Mouse (Mus musculus) stomach, embryonic 15.5 days (tissue): ENCODE measurements around the gene Arhgef16. TPM values are rescaled to one million over a fixed set of nuclear protein-coding genes. Genes with fewer than 3 reads are reported as not detected.
A peak's percentile ranks its signal among the peaks of the same experiment; 100 is the strongest.

ENCODE experiments used
- ATAC-seq: fragments of 200-750 bp; cut with Nextera tagmentation; 2 replicates; pipeline ENCODE4 v1.8.0; 2017; ENCODE audit warnings: low read depth, moderate number of reproducible peaks, moderate TSS enrichment; ENCODE audit not compliant: insufficient read depth, low FRiP score
- H3K27ac ChIP-seq: fragments of 300-500 bp; sonication (generic); 2 replicates; pipeline ENCODE4 v1.5.1; 2015; ENCODE audit warnings: mild to moderate bottlenecking, inconsistent platforms
- H3K27me3 ChIP-seq: fragments of 300-500 bp; sonication (generic); replicated peaks from 2 replicates; pipeline ENCODE4 v1.6.1; 2015; ENCODE audit warnings: inconsistent platforms
- H3K36me3 ChIP-seq: fragments of 300-500 bp; sonication (generic); 2 replicates; pipeline ENCODE4 v1.6.1; 2015; ENCODE audit warnings: inconsistent platforms
- H3K4me1 ChIP-seq: fragments of 300-500 bp; sonication (generic); 2 replicates; pipeline ENCODE4 v1.6.1; 2015; ENCODE audit warnings: inconsistent platforms
- H3K4me2 ChIP-seq: fragments of 300-500 bp; sonication (generic); 2 replicates; pipeline ENCODE4 v1.6.1; 2015; ENCODE audit warnings: mild to moderate bottlenecking, inconsistent platforms
- H3K4me3 ChIP-seq: fragments of 300-500 bp; sonication (generic); replicated peaks from 2 replicates; pipeline ENCODE4 v1.5.1; 2015; ENCODE audit warnings: inconsistent platforms
- H3K9ac ChIP-seq: fragments of 300-500 bp; sonication (generic); 2 replicates; pipeline ENCODE4 v1.6.1; 2015; ENCODE audit warnings: inconsistent platforms
- H3K9me3 ChIP-seq: fragments of 300-500 bp; sonication (generic); 2 replicates; pipeline ENCODE4 v1.6.1; 2016; ENCODE audit warnings: inconsistent platforms
- WGBS: fragments of 180-500 bp; shearing (Covaris S2); methylation state at CpG from one replicate; pipeline ENCODE4 v1.1.7; 2015; 5-methylcytosine and 5-hydroxymethylcytosine counted together
- polyA plus RNA-seq: library from polyadenylated mRNA; unstranded; fragments of >200 nt; fragmentation: Nextera tagmentation; extraction: Ambion mirVana; gene quantifications from 2 replicates; pipeline ENCODE4 v1.2.1, GENCODE M21; 2015

Gene Arhgef16
- polyA plus RNA-seq: 35.9 and 44.0 TPM in 2 replicates

GRCm38 (mm10) chr4:154301466-154301881, at the start of gene Arhgef16:
Gene Arhgef16 (minus strand): TSS chr4:154301676.
- Histone ChIP-seq H3K9me3 (no peaks in the 10 kb centered on the region), H3K4me3 (no peak within 1 kb of the TSS), H3K4me1 (0 out of 2 replicates have a peak, but pooled peaks cover 5% of the 10 kb centered on the region), H3K27ac (no peak within 1 kb of the TSS), H3K27me3 (no peaks in the 10 kb centered on the region), H3K9ac (no peak within 1 kb of the TSS), H3K36me3 (no peaks in the 10 kb centered on the region), H3K4me2 (no peak within 1 kb of the TSS; the same call in 1 of the 2 replicates)
- no peak for ATAC-seq
- WGBS: 22% methylated on average over 7 of the region's 7 CpGs

- Histone ChIP-seq H3K4me1 (peaks cover 23% of the 10 kb centered on the region), H3K27me3 (peaks cover 4% of the 10 kb centered on the region; the same call in 1 of the 2 replicates), H3K9me3 (no peaks in the 10 kb centered on the region), H3K36me3 (no peaks in the 10 kb centered on the region; the same call in 1 of the 2 replicates), H3K27ac (peak overlapping the region; percentile 61), H3K4me3 (no peak overlapping the region), H3K4me2 (no peak overlapping the region; the same call in 1 of the 2 replicates), H3K9ac (no peak overlapping the region)
- ATAC-seq: peak; percentile 70
- 8% methylated on average over 11 of the region's 11 CpGs for WGBS
These were observed 46.8 kb upstream of the Arhgef16 start for GRCm38 (mm10) chr4:154348197-154348786.

GRCm38 (mm10) chr4:154346731-154347522, 45.5 kb upstream of the Arhgef16 start:
- Histone ChIP-seq H3K27ac (no peak overlapping the region), H3K9me3 (no peaks in the 10 kb centered on the region), H3K4me3 (no peak overlapping the region), H3K4me2 (no peak overlapping the region), H3K4me1 (peaks cover 23% of the 10 kb centered on the region), H3K36me3 (no peaks in the 10 kb centered on the region; the same call in 1 of the 2 replicates), H3K9ac (no peak overlapping the region), H3K27me3 (peaks cover 4% of the 10 kb centered on the region; the same call in 1 of the 2 replicates)
- 30% methylated on average over 19 of the region's 19 CpGs for WGBS
- ATAC-seq: no peak

DNA sequence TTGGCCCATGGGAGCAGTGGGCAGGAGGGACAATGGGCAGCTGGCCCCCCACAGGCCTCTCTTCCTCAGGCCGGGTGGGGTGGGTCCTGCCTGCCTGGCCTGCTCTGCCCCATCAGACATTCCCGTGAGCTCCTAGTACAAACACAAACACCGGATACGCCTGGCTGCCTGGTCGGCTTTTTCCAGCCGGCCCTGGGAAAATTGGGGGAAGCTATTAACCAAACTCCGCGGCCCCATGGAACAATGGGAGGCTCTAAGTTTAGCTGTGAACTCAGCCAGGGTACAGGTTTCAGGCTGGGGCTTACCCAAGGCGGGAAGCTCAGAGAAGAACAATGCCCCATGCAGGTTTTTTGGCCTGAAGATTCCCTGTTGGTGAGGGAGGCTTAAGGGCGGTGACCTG, 35.2 kb upstream of the Arhgef16 start:
- 0 out of 2 replicates have a peak, but pooled peaks cover 6% of the 10 kb centered on the region for H3K36me3 ChIP-seq
- H3K27ac ChIP-seq: peak overlapping the region; percentile 11; the same call in 1 of the 2 replicates
- H3K27me3 ChIP-seq: no peaks in the 10 kb centered on the region
- 0 out of 2 replicates have a peak, but pooled peaks cover 5% of the 10 kb centered on the region for H3K4me1 ChIP-seq
- no peak overlapping the region for H3K4me3 ChIP-seq
- no peak overlapping the region for H3K4me2 ChIP-seq
- ATAC-seq: no peak
- no peaks in the 10 kb centered on the region for H3K9me3 ChIP-seq
- WGBS: 28% methylated on average over 10 of the region's 10 CpGs
- H3K9ac ChIP-seq: no peak overlapping the region

- 74% methylated on average over 12 of the region's 12 CpGs for WGBS
- Histone ChIP-seq H3K4me2 (peak within 1 kb of the TSS; percentile 32), H3K36me3 (0 out of 2 replicates have a peak, but pooled peaks cover 3% of the 10 kb centered on the region), H3K9me3 (no peaks in the 10 kb centered on the region), H3K27ac (peak within 1 kb of the TSS; percentile 11; the same call in 1 of the 2 replicates), H3K4me1 (peaks cover 11% of the 10 kb centered on the region; the same call in 1 of the 2 replicates), H3K27me3 (no peaks in the 10 kb centered on the region), H3K4me3 (peak within 1 kb of the TSS; percentile 23), H3K9ac (no peak within 1 kb of the TSS)
- no peak for ATAC-seq
These were observed 34.3 kb upstream of the Arhgef16 start, which contains the start of gene B230104I21Rik for GRCm38 (mm10) chr4:154335761-154336160. Gene B230104I21Rik (plus strand): TSS chr4:154336127.

- Histone ChIP-seq H3K4me1 (peaks cover 11% of the 10 kb centered on the region; the same call in 1 of the 2 replicates), H3K4me2 (peak overlapping the region; percentile 32), H3K9me3 (no peaks in the 10 kb centered on the region), H3K27me3 (no peaks in the 10 kb centered on the region), H3K36me3 (no peaks in the 10 kb centered on the region), H3K9ac (no peak overlapping the region), H3K27ac (no peak overlapping the region), H3K4me3 (peak overlapping the region; percentile 23)
- WGBS: 53% methylated on average over 47 of the region's 48 CpGs
- ATAC-seq: 0 out of 2 replicates have a peak, but pooled peaks have one; percentile 29
These were observed 33.4 kb upstream of the Arhgef16 start for GRCm38 (mm10) chr4:154334699-154335402.

- Histone ChIP-seq H3K9me3 (no peaks in the 10 kb centered on the region), H3K9ac (no peak overlapping the region), H3K4me3 (no peak overlapping the region), H3K4me2 (no peak overlapping the region), H3K27me3 (no peaks in the 10 kb centered on the region), H3K4me1 (peaks cover 15% of the 10 kb centered on the region; the same call in 1 of the 2 replicates), H3K27ac (no peak overlapping the region), H3K36me3 (no peaks in the 10 kb centered on the region)
- no peak for ATAC-seq
- 70% methylated on average over 8 of the region's 8 CpGs for WGBS
These were observed 31.8 kb upstream of the Arhgef16 start for GRCm38 (mm10) chr4:154333300-154333699.

GRCm38 (mm10) chr4:154331271-154331670, 29.8 kb upstream of the Arhgef16 start:
- ATAC-seq: no peak
- WGBS: 39% methylated on average over 12 of the region's 12 CpGs
- H3K4me3 ChIP-seq: no peak overlapping the region
- H3K27me3 ChIP-seq: no peaks in the 10 kb centered on the region
- H3K4me2 ChIP-seq: no peak overlapping the region
- no peak overlapping the region for H3K27ac ChIP-seq
- H3K9me3 ChIP-seq: no peaks in the 10 kb centered on the region
- H3K36me3 ChIP-seq: no peaks in the 10 kb centered on the region
- peaks cover 10% of the 10 kb centered on the region; the same call in 1 of the 2 replicates for H3K4me1 ChIP-seq
- H3K9ac ChIP-seq: no peak overlapping the region

GRCm38 (mm10) chr4:154330001-154330400, 28.5 kb upstream of the Arhgef16 start:
- Histone ChIP-seq H3K4me1 (peaks cover 10% of the 10 kb centered on the region; the same call in 1 of the 2 replicates), H3K9ac (no peak overlapping the region), H3K27ac (no peak overlapping the region), H3K27me3 (no peaks in the 10 kb centered on the region), H3K9me3 (no peaks in the 10 kb centered on the region), H3K4me2 (no peak overlapping the region), H3K4me3 (no peak overlapping the region), H3K36me3 (no peaks in the 10 kb centered on the region)
- ATAC-seq: no peak
- 88% methylated on average over 7 of the region's 7 CpGs for WGBS

- no peak overlapping the region for H3K9ac ChIP-seq
- H3K4me2 ChIP-seq: no peak overlapping the region
- peaks cover 10% of the 10 kb centered on the region; the same call in 1 of the 2 replicates for H3K4me1 ChIP-seq
- no peak overlapping the region for H3K4me3 ChIP-seq
- H3K27me3 ChIP-seq: no peaks in the 10 kb centered on the region
- no peaks in the 10 kb centered on the region for H3K9me3 ChIP-seq
- WGBS: 5% methylated on average over 6 of the region's 6 CpGs
- no peak overlapping the region for H3K27ac ChIP-seq
- H3K36me3 ChIP-seq: no peaks in the 10 kb centered on the region
- ATAC-seq: peak; percentile 33; the same call in 1 of the 2 replicates
These were observed 27.4 kb upstream of the Arhgef16 start for GRCm38 (mm10) chr4:154328836-154329235.

GRCm38 (mm10) chr4:154328431-154328830, 27.0 kb upstream of the Arhgef16 start:
- no peaks in the 10 kb centered on the region for H3K36me3 ChIP-seq
- no peak overlapping the region for H3K4me3 ChIP-seq
- no peak overlapping the region for H3K9ac ChIP-seq
- no peaks in the 10 kb centered on the region for H3K27me3 ChIP-seq
- no peak overlapping the region for H3K27ac ChIP-seq
- no peak overlapping the region for H3K4me2 ChIP-seq
- H3K4me1 ChIP-seq: peaks cover 10% of the 10 kb centered on the region; the same call in 1 of the 2 replicates
- no peak for ATAC-seq
- WGBS: 9% methylated on average over 19 of the region's 20 CpGs
- H3K9me3 ChIP-seq: no peaks in the 10 kb centered on the region
